Mouse (Mus musculus) hindbrain, embryonic 16.5 days (tissue): ENCODE results near the gene Arl15. TPM values are rescaled to one million over a fixed set of nuclear protein-coding genes. Genes with fewer than 3 reads are reported as not detected.

Source experiments
- ATAC-seq: fragments of 200-750 bp; cut with Nextera tagmentation; 2 replicates; pipeline ENCODE4 v1.8.0; 2017; ENCODE audit warnings: moderate TSS enrichment, moderate library complexity
- H3K27ac ChIP-seq: fragments of 300-500 bp; sonication (generic); 2 replicates; pipeline ENCODE4 v1.5.1; 2014; ENCODE audit warnings: low read depth, mild to moderate bottlenecking, control low read depth, low read length, moderate library complexity
- H3K27me3 ChIP-seq: fragments of 300-500 bp; sonication (generic); replicated peaks from 2 replicates; pipeline ENCODE4 v1.6.1; 2014; ENCODE audit warnings: low read length; ENCODE audit not compliant: control insufficient read depth, insufficient read depth
- H3K36me3 ChIP-seq: fragments of 300-500 bp; sonication (generic); 2 replicates; pipeline ENCODE4 v1.6.1; 2014; ENCODE audit warnings: mild to moderate bottlenecking, low read length, moderate library complexity, mixed read lengths; ENCODE audit not compliant: control insufficient read depth, insufficient read depth
- H3K4me1 ChIP-seq: fragments of 300-500 bp; sonication (generic); 2 replicates; pipeline ENCODE4 v1.6.1; 2014; ENCODE audit warnings: low read depth, low read length; ENCODE audit not compliant: control insufficient read depth, insufficient read depth
- H3K4me2 ChIP-seq: fragments of 300-500 bp; sonication (generic); 2 replicates; pipeline ENCODE4 v1.6.1; 2014; ENCODE audit warnings: mild to moderate bottlenecking, low read length, control low read depth, moderate library complexity
- H3K4me3 ChIP-seq: fragments of 300-500 bp; sonication (generic); 2 replicates; pipeline ENCODE4 v1.5.1; 2014; ENCODE audit warnings: mild to moderate bottlenecking, low read length, control low read depth, moderate library complexity
- H3K9ac ChIP-seq: fragments of 300-500 bp; sonication (generic); 2 replicates; pipeline ENCODE4 v1.6.1; 2014; ENCODE audit warnings: low read depth, mild to moderate bottlenecking, control low read depth, low read length, moderate library complexity
- H3K9me3 ChIP-seq: fragments of 300-500 bp; sonication (generic); 2 replicates; pipeline ENCODE4 v1.6.1; 2014; ENCODE audit warnings: mild to moderate bottlenecking, low read length, moderate library complexity; ENCODE audit not compliant: control insufficient read depth
- whole genome bisulfite sequencing: fragments of 180-500 bp; shearing (Covaris S2); extraction: QIAGEN DNeasy Blood & Tissue Kit; methylation state at CpG from one replicate; pipeline ENCODE4 v1.1.7; 2014; 5-methylcytosine and 5-hydroxymethylcytosine counted together
- polyA plus RNA-seq: library from polyadenylated mRNA; unstranded; fragments of >200 nt; fragmentation: Nextera tagmentation; extraction: Ambion mirVana; gene quantifications from 2 replicates; pipeline ENCODE4 v1.2.1, GENCODE M21; 2015

Gene Arl15
- polyA plus RNA-seq, 1 experiment from 2014 or later, result 21.5 TPM

DNA sequence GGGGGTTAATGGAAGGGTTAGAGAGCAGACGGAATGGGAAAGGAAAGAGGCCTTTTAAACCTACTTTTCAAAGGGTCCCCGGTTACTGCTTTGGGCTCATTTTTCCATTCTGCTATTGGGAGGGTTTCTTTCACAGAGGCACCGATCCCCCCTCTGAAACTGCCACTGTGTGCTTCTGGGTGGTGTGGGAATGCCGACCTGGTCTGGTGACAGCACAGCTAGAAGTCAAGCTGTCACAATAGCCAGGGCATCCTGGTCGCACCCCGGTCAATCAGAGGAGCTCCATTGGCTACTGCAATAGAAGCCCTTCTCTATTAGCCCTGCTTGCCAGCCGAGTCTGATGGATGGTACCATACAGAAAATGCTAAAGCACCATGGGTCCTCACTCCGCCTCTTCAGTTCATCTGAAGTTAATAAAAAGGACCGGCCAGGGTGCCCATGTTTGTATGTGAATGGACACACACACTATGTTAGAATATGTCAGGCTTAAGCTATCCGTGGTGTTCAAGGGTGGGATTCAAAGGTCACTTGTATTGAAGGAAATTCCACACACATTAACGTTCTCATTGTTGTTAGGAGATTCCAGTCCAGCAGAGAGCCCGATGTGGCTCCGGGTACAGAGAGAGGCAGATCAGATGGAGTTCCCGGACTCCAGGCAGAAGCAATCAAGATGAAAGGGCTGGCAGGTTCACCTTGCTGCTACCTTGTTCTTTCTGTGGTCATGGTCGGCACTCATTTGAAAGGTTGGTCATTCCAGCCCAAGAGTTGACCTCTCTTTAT is 258.3 kb downstream of the Arl15 start:
- 26% methylated on average over 15 of the region's 15 CpGs for WGBS
- H3K36me3 ChIP-seq, result no peaks in the 10 kb centered on the region
- no peak overlapping the region for H3K4me2 ChIP-seq
- H3K4me1 ChIP-seq, result no peaks in the 10 kb centered on the region; the same call in 1 of the 2 replicates
- no peaks in the 10 kb centered on the region for H3K27me3 ChIP-seq
- no peak overlapping the region for H3K9ac ChIP-seq
- H3K4me3 ChIP-seq, result no peak overlapping the region
- H3K27ac ChIP-seq, result no peak overlapping the region
- ATAC-seq, result no peak
- no peaks in the 10 kb centered on the region for H3K9me3 ChIP-seq

DNA sequence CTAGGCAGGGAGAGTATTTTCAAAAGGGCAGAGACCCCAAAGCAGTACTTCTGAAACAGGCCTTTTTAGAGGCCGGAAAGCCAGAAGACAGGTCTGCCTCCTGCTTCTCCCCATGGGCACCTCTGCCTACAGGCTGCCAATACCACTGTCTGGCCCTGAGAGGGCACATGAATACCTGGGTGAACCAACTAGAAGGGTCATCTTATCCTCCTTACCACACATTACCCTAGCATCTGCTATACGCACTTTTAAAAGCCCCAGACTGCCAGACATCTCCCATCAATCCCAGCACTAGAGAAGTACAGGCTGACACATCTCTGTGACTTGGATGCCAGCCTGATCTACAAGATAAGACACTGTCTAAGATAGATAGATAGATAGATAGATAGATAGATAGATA is 259.0 kb downstream of the Arl15 start:
- ATAC-seq, result no peak
- no peaks in the 10 kb centered on the region for H3K9me3 ChIP-seq
- WGBS, result 78% methylated on average over 2 of the region's 2 CpGs

DNA sequence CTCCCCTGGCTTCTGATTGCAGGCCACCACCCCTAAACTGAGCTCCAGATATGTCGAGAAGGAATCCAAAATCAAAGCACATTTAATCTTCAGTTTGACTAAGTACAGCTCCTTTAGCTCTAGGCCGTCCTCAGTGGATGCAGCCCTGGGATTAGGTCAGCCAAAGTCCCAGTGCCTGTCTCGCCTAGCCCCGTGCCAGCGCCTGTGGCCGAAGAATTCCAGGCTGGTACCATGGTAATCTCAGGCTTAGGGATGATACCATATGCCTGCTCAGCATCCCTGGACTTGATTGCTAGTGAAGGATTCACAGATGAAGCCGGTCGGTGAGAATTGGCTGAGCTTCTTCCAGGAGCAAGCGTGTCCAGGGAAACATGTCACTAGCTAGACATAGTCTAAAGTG is 261.4 kb downstream of the Arl15 start:
- Histone ChIP-seq H3K27ac (no peak overlapping the region), H3K9ac (no peak overlapping the region), H3K27me3 (no peaks in the 10 kb centered on the region), H3K36me3 (no peaks in the 10 kb centered on the region), H3K4me1 (no peaks in the 10 kb centered on the region), H3K9me3 (no peaks in the 10 kb centered on the region), H3K4me2 (no peak overlapping the region), H3K4me3 (no peak overlapping the region)
- 53% methylated on average over 9 of the region's 9 CpGs for WGBS
- peak; percentile 66; the same call in 1 of the 2 replicates for ATAC-seq

More for the DNA sequence above, 259.0 kb downstream of the Arl15 start:
- no peak overlapping the region for H3K4me2 ChIP-seq
- no peaks in the 10 kb centered on the region for H3K36me3 ChIP-seq
- no peaks in the 10 kb centered on the region for H3K27me3 ChIP-seq
- no peak overlapping the region for H3K27ac ChIP-seq
- no peaks in the 10 kb centered on the region; the same call in 1 of the 2 replicates for H3K4me1 ChIP-seq
- H3K4me3 ChIP-seq, result no peak overlapping the region
- H3K9ac ChIP-seq, result no peak overlapping the region

DNA sequence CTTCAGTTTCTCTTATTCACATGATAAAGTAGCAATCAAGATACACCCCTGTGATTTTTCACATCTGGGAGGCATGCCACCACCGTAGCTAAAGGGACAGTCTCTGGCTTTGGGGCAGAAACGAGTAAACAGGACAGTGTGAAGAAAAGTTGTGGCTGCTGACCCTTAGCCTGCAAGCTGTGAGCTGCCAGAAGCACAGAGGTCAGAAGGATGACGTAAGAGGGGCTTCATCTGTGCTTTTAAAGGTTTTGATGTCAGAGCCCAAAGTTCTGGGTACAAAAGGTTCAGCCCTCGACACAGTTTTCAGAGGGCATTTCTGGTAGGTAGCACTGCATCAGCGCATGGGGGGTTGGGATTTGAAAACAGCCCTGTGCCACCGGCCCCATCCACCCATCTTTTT is 266.0 kb downstream of the Arl15 start:
- no peaks in the 10 kb centered on the region for H3K9me3 ChIP-seq
- WGBS, result 79% methylated on average over 6 of the region's 6 CpGs
- ATAC-seq, result no peak
- H3K4me2 ChIP-seq, result no peak overlapping the region
- no peak overlapping the region for H3K9ac ChIP-seq
- H3K27me3 ChIP-seq, result no peaks in the 10 kb centered on the region
- no peak overlapping the region for H3K4me3 ChIP-seq
- no peaks in the 10 kb centered on the region for H3K36me3 ChIP-seq
- H3K27ac ChIP-seq, result no peak overlapping the region
- H3K4me1 ChIP-seq, result no peaks in the 10 kb centered on the region

DNA sequence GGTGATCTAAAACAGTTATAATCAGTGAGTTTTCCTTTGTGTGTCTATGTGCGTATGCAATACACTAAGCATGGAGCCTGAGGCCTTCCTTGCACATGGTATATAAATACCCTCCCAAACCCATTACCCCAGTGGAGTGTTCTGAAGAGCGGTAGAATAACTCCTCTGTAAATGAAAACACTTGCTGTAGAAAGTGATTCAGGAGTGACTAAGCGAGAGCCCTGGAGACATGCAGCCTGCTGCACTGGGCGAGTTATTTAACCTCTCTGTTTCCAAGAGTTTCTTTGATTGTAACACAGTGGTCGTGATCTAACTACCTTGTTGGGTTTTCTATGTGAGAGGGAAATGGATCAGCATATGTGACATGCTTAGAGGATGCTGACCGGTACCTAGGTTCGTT is 266.9 kb downstream of the Arl15 start:
- Histone ChIP-seq H3K9me3 (no peaks in the 10 kb centered on the region), H3K4me3 (no peak overlapping the region), H3K27ac (no peak overlapping the region), H3K4me1 (no peaks in the 10 kb centered on the region), H3K27me3 (no peaks in the 10 kb centered on the region), H3K9ac (no peak overlapping the region), H3K4me2 (no peak overlapping the region), H3K36me3 (no peaks in the 10 kb centered on the region)
- ATAC-seq, result no peak
- 90% methylated on average over 7 of the region's 7 CpGs for WGBS

DNA sequence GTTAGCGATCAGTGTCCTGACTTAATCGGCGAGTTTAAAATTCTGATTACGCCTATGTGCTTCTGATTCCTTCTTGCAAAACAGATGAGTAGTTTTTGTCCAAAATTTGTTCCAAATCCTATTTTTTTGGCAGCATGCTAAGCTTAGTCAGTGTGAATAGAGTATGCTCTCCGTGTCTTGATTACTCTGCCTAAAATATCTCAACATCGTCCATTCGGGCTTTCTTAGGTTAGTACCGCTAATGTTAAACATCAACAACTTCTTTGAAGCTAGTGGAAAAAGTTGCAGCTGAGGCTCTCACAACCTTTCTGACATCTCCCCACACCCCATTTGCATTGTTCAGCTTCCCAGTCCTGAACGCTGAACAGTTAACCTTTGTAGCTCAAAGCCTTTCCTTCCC is 269.8 kb downstream of the Arl15 start:
- no peaks in the 10 kb centered on the region for H3K27me3 ChIP-seq
- no peaks in the 10 kb centered on the region for H3K9me3 ChIP-seq
- no peak overlapping the region for H3K4me3 ChIP-seq
- no peak for ATAC-seq
- 84% methylated on average over 9 of the region's 9 CpGs for WGBS
- H3K4me1 ChIP-seq, result no peaks in the 10 kb centered on the region
- H3K9ac ChIP-seq, result no peak overlapping the region
- no peak overlapping the region for H3K4me2 ChIP-seq
- H3K36me3 ChIP-seq, result no peaks in the 10 kb centered on the region
- H3K27ac ChIP-seq, result no peak overlapping the region

DNA sequence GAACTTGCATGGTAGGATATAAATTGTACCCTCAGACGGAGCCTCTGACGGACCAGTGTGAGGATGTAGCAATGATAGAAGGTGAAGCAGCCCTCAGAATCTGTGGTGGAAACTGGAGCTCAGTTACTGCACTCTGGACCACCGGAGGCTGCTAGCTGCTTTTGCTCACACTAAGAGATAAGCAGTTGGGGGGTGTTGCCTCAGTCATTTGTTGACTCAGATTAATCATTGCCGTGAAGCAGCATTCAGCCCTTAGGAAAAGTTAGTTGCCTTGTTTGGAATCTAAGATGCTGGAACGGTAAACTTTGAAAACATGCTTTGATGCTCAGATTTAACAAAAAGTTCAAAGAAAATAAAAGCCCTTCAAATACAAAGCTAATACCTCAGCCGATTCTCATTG is 270.7 kb downstream of the Arl15 start:
- Histone ChIP-seq H3K9me3 (no peaks in the 10 kb centered on the region), H3K4me3 (no peak overlapping the region), H3K4me1 (no peaks in the 10 kb centered on the region), H3K27ac (no peak overlapping the region), H3K27me3 (no peaks in the 10 kb centered on the region), H3K9ac (no peak overlapping the region), H3K36me3 (no peaks in the 10 kb centered on the region), H3K4me2 (no peak overlapping the region)
- 60% methylated on average over 6 of the region's 6 CpGs for WGBS
- ATAC-seq, result no peak

DNA sequence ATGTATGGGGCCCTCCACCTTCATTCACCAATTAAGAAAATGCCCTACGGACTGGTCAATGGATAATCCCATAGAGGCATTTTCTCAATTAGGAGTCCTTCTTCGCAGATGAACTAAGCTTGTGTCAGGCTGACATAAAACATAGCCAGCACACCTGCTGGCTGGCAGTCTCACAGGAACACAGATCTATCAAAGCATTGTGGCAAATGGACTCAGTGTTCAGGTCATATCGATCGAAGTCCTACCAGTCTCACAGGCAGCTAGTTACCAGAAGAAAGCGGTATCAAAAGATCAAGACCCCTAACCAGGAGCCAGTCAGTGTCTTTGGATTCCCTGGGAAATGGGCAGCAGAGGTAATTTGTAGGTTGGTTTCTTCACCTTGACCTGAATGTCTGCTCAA is 274.1 kb downstream of the Arl15 start:
- Histone ChIP-seq H3K4me1 (no peaks in the 10 kb centered on the region), H3K9ac (no peak overlapping the region), H3K9me3 (no peaks in the 10 kb centered on the region), H3K36me3 (no peaks in the 10 kb centered on the region), H3K27ac (no peak overlapping the region), H3K4me2 (no peak overlapping the region), H3K27me3 (no peaks in the 10 kb centered on the region), H3K4me3 (no peak overlapping the region)
- WGBS, result 94% methylated on average over 5 of the region's 5 CpGs
- no peak for ATAC-seq

DNA sequence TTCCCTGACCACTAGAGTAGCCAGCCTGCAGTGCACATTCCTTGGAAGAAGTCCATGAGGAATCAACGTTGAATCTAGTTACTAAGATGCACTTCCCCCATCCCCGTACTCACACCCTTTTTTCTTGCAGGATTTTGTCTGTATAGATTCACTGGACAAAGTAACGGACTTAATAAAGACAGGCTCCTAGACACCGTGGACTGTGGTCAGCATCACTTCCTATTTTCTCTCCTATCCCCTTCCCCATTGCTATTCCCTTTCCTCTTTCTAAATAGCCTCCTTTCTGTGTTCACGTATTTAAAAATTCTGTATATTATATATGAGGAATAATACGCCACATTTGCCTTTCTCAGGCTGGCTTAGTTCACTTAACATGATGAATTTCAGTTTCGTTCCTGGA is 277.1 kb downstream of the Arl15 start:
- Histone ChIP-seq H3K27me3 (no peaks in the 10 kb centered on the region), H3K4me3 (no peak overlapping the region), H3K36me3 (no peaks in the 10 kb centered on the region), H3K4me1 (no peaks in the 10 kb centered on the region), H3K27ac (no peak overlapping the region), H3K9me3 (no peaks in the 10 kb centered on the region), H3K9ac (no peak overlapping the region), H3K4me2 (no peak overlapping the region)
- 96% methylated on average over 7 of the region's 7 CpGs for WGBS
- no peak for ATAC-seq
